Mouse (Mus musculus): ENCODE data around the gene Sik1. TPM values are rescaled to one million over a fixed set of nuclear protein-coding genes. Genes with fewer than 3 reads are reported as not detected.

Sik1 gene
- total RNA-seq, 2 experiments from 2014 or later = 12.4 to 15.4 TPM

GRCm38 (mm10) chr17:31831097-31831865 lies 24.3 kb downstream of the Sik1 start:
- no peak for DNase-seq (ENCODE audit: low spot score in 2 of 2)
- no peak for TF ChIP-seq CTCF (conservative IDR thresholded peaks at IDR 0.05)

DNA sequence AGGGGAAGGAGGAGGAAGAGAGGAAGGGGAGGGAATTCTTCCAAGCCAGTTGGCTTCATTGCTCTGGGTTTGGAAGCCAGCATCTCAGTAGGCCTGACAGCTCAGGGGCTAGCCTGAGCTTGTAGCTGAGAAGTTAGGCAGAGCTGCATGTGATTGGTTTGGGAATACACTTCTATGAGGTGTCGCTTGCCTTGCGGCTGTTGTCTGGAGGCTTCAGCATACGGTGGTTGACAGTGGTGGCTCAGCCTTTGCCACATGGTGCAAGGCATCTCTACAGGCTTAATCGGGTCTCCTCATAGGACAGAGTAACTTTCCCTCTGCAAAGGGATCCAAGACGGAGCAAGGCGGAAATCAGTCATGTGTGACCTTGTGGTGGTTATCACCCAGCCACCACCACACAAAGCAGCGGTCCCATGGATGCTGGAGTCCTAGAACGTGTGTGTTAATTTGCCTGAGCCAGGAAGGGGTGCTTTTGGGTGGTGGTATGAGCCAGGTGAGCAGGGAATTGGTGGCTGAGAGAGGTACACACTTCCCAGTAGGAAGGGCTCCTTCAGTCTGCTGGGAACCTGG lies 25.0 kb downstream of the Sik1 start:
- no peak for DNase-seq (ENCODE audit: low spot score in 2 of 2)
- no peak overlapping the region for H3K4me3 ChIP-seq
- no peak for TF ChIP-seq CTCF (conservative IDR thresholded peaks at IDR 0.05)
- no peak overlapping the region for H3K27ac ChIP-seq

More at GRCm38 (mm10) chr17:31831097-31831865, 24.3 kb downstream of the Sik1 start:
- Histone ChIP-seq H3K27ac (no peak overlapping the region), H3K4me3 (no peak overlapping the region)

- TF ChIP-seq CTCF (conservative IDR thresholded peaks at IDR 0.05) = no peak
- no peak for DNase-seq (ENCODE audit: low spot score in 2 of 2)
- no peak overlapping the region for H3K27ac ChIP-seq
- no peak overlapping the region for H3K4me3 ChIP-seq
Measured at GRCm38 (mm10) chr17:31828916-31829315, 26.7 kb downstream of the Sik1 start.

DNA sequence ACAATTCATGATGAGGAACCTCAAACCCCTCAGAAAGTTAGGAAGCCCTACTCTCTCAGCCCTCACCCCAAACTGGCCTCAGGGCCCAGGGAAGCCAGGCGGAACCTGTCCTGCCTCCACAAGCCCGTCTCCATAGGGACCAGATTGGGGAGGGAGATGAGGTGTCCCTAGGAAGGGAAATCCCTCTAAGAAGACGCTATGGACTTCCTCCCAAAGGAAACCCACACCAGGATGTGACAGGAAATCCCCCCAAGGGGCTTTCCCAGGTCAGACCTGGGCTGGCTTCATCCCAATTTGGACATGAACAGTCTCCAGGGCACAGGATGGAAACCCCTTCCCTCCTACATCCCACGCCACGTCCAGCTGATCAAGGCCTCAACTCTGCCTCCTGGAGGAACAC lies 27.5 kb downstream of the Sik1 start:
- no peak overlapping the region for H3K27ac ChIP-seq
- no peak overlapping the region for H3K4me3 ChIP-seq
- DNase-seq (ENCODE audit: low spot score in 2 of 2) = no peak
- no peak for TF ChIP-seq CTCF (conservative IDR thresholded peaks at IDR 0.05)

- peak; percentile 37 to 39 for DNase-seq (ENCODE audit: low spot score in 2 of 2)
- TF ChIP-seq CTCF (conservative IDR thresholded peaks at IDR 0.05) = no peak
- Histone ChIP-seq H3K27ac (no peak overlapping the region), H3K4me3 (no peak overlapping the region)
Measured at GRCm38 (mm10) chr17:31827206-31827605, 28.4 kb downstream of the Sik1 start.

DNA sequence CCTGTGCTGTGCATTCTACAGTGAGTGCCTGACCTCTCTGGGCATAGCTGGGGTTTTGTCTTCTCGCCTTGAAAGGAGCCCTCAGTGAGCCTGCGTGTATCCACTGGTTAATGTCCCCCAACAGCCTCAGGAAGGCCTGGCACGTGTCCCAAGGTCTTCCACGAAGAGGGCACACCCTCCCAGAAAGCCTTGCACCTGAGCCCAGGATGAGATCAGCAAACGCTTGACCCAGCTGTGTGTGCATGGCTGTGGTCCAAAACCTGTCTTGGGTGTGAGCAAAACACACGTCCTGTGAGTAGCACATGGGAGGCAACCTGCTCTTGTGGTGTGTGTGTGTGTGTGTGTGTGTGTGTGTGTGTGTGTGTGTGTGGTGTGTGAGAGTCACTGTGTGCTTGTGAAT lies 28.9 kb downstream of the Sik1 start:
- TF ChIP-seq CTCF (conservative IDR thresholded peaks at IDR 0.05) = no peak
- no peak overlapping the region for H3K4me3 ChIP-seq
- no peak for DNase-seq (ENCODE audit: low spot score in 2 of 2)
- H3K27ac ChIP-seq = no peak overlapping the region

- TF ChIP-seq CTCF (conservative IDR thresholded peaks at IDR 0.05) = no peak
- no peak for DNase-seq (ENCODE audit: low spot score in 2 of 2)
- H3K4me3 ChIP-seq = no peak overlapping the region
- H3K27ac ChIP-seq = no peak overlapping the region
Measured at GRCm38 (mm10) chr17:31825678-31826077, 29.9 kb downstream of the Sik1 start.

GRCm38 (mm10) chr17:31824812-31825211 lies 30.8 kb downstream of the Sik1 start:
- DNase-seq (ENCODE audit: low spot score in 2 of 2) = no peak
- no peak for TF ChIP-seq CTCF (conservative IDR thresholded peaks at IDR 0.05)
- Histone ChIP-seq H3K27ac (no peak overlapping the region), H3K4me3 (no peak overlapping the region)

GRCm38 (mm10) chr17:31821136-31821933 lies 34.3 kb downstream of the Sik1 start:
- no peak overlapping the region for H3K4me3 ChIP-seq
- DNase-seq (ENCODE audit: low spot score in 2 of 2) = no peak
- no peak overlapping the region for H3K27ac ChIP-seq
- no peak for TF ChIP-seq CTCF (conservative IDR thresholded peaks at IDR 0.05)

- Histone ChIP-seq H3K27ac (no peak overlapping the region), H3K4me3 (no peak overlapping the region)
- TF ChIP-seq CTCF (conservative IDR thresholded peaks at IDR 0.05) = no peak
- no peak for DNase-seq (ENCODE audit: low spot score in 2 of 2)
Measured at GRCm38 (mm10) chr17:31820099-31820846, 35.3 kb downstream of the Sik1 start.

- Histone ChIP-seq H3K27ac (no peak overlapping the region), H3K4me3 (no peak overlapping the region)
- TF ChIP-seq CTCF (conservative IDR thresholded peaks at IDR 0.05) = no peak
- no peak for DNase-seq (ENCODE audit: low spot score in 2 of 2)
Measured at GRCm38 (mm10) chr17:31819372-31819771, 36.2 kb downstream of the Sik1 start.

DNA sequence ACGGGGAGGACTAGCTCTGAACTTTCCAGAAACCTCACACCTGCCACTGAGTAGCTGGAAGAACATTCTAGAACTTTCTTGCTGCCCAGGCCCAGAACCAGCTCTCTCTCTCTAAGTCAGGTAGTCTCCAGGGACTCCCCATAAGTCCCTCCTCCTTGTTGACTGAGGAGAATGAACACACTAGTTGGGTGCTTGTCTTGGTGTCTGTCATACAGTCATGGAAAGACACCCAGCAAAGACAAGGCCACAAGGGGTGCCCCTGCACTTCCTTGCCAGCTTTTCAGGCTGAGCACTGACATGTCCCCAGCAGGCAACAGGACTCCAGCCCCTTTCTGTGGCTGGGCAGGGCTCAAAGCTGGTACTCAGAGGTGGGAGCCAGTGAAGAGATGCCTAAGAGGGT lies 37.8 kb downstream of the Sik1 start:
- Histone ChIP-seq H3K27ac (no peak overlapping the region), H3K4me3 (no peak overlapping the region)
- no peak for TF ChIP-seq CTCF (conservative IDR thresholded peaks at IDR 0.05)
- no peak for DNase-seq (ENCODE audit: low spot score in 2 of 2)

GRCm38 (mm10) chr17:31817203-31817602 lies 38.4 kb downstream of the Sik1 start:
- Histone ChIP-seq H3K4me3 (no peak overlapping the region), H3K27ac (no peak overlapping the region)
- no peak for TF ChIP-seq CTCF (conservative IDR thresholded peaks at IDR 0.05)
- no peak for DNase-seq (ENCODE audit: low spot score in 2 of 2)

Measured in layer of hippocampus, adult 2 months (tissue).